Mouse (Mus musculus): Measurements from ENCODE around the gene Nkg7. TPM values are rescaled to one million over a fixed set of nuclear protein-coding genes. Genes with fewer than 3 reads are reported as not detected.

Nkg7 gene
- polyA plus RNA-seq, 1 experiment from 2014 or later, result not detected

GRCm38 (mm10) chr7:43427406-43427805, 9.5 kb upstream of the Nkg7 start, which contains the start of gene Lim2:
Gene Lim2, plus strand, starts transcription at chr7:43427670.
- Histone ChIP-seq H3K4me1 (peaks cover 4% of the 10 kb centered on the region; the same call in 1 of the 2 replicates), H3K9ac (no peak within 1 kb of the TSS), H3K36me3 (no peaks in the 10 kb centered on the region), H3K27me3 (no peaks in the 10 kb centered on the region), H3K4me3 (replicated peaks) (no peak within 1 kb of the TSS), H3K9me3 (replicated peaks) (no peaks in the 10 kb centered on the region), H3K4me2 (no peak within 1 kb of the TSS), H3K27ac (no peak within 1 kb of the TSS)
- ATAC-seq (replicated peaks; ENCODE audit: low FRiP score), result no peak
- 87% methylated on average over 8 of the region's 8 CpGs for WGBS

- no peaks in the 10 kb centered on the region for H3K27me3 ChIP-seq
- no peak overlapping the region for H3K9ac ChIP-seq
- no peak overlapping the region for H3K4me3 ChIP-seq (replicated peaks)
- no peak overlapping the region for H3K4me2 ChIP-seq
- no peak for ATAC-seq (replicated peaks; ENCODE audit: low FRiP score)
- no peak overlapping the region for H3K27ac ChIP-seq
- H3K9me3 ChIP-seq (replicated peaks), result no peaks in the 10 kb centered on the region
- no peaks in the 10 kb centered on the region for H3K36me3 ChIP-seq
- H3K4me1 ChIP-seq, result no peaks in the 10 kb centered on the region
- 68% methylated on average over 4 of the region's 4 CpGs for WGBS
Measured at GRCm38 (mm10) chr7:43429500-43429899, 7.4 kb upstream of the Nkg7 start.

GRCm38 (mm10) chr7:43432891-43433290, 4.0 kb upstream of the Nkg7 start:
- no peaks in the 10 kb centered on the region for H3K36me3 ChIP-seq
- ATAC-seq (replicated peaks; ENCODE audit: low FRiP score), result no peak
- WGBS, result 74% methylated on average over 4 of the region's 4 CpGs
- no peaks in the 10 kb centered on the region for H3K9me3 ChIP-seq (replicated peaks)
- no peaks in the 10 kb centered on the region for H3K27me3 ChIP-seq
- no peak overlapping the region for H3K27ac ChIP-seq
- no peak overlapping the region for H3K4me2 ChIP-seq
- H3K9ac ChIP-seq, result no peak overlapping the region
- H3K4me3 ChIP-seq (replicated peaks), result no peak overlapping the region
- H3K4me1 ChIP-seq, result no peaks in the 10 kb centered on the region

GRCm38 (mm10) chr7:43434676-43435075, 2.2 kb upstream of the Nkg7 start:
- Histone ChIP-seq H3K9ac (no peak overlapping the region), H3K27me3 (no peaks in the 10 kb centered on the region), H3K36me3 (no peaks in the 10 kb centered on the region), H3K4me2 (no peak overlapping the region), H3K4me3 (replicated peaks) (no peak overlapping the region), H3K4me1 (no peaks in the 10 kb centered on the region), H3K9me3 (replicated peaks) (no peaks in the 10 kb centered on the region), H3K27ac (no peak overlapping the region)
- 87% methylated on average over 5 of the region's 5 CpGs for WGBS
- no peak for ATAC-seq (replicated peaks; ENCODE audit: low FRiP score)

GRCm38 (mm10) chr7:43438611-43439010, 1.7 kb downstream of the Nkg7 start:
- Histone ChIP-seq H3K36me3 (no peaks in the 10 kb centered on the region), H3K27ac (no peak overlapping the region), H3K4me1 (peaks cover 8% of the 10 kb centered on the region), H3K4me2 (no peak overlapping the region), H3K9me3 (replicated peaks) (no peaks in the 10 kb centered on the region), H3K4me3 (replicated peaks) (no peak overlapping the region), H3K9ac (no peak overlapping the region), H3K27me3 (no peaks in the 10 kb centered on the region)
- WGBS, result 81% methylated on average over 4 of the region's 4 CpGs
- ATAC-seq (replicated peaks; ENCODE audit: low FRiP score), result no peak

- Histone ChIP-seq H3K9ac (no peak within 1 kb of the TSS), H3K4me3 (replicated peaks) (no peak within 1 kb of the TSS), H3K27ac (no peak within 1 kb of the TSS), H3K36me3 (no peaks in the 10 kb centered on the region), H3K27me3 (no peaks in the 10 kb centered on the region), H3K4me1 (peaks cover 18% of the 10 kb centered on the region), H3K4me2 (no peak within 1 kb of the TSS), H3K9me3 (replicated peaks) (no peaks in the 10 kb centered on the region)
- no peak for ATAC-seq (replicated peaks; ENCODE audit: low FRiP score)
- 87% methylated on average over 6 of the region's 6 CpGs for WGBS
Measured at GRCm38 (mm10) chr7:43440482-43440881, 3.6 kb downstream of the Nkg7 start, which contains the start of gene Cldnd2. Gene Cldnd2, plus strand, starts transcription at chr7:43440782.

- no peaks in the 10 kb centered on the region for H3K36me3 ChIP-seq
- H3K4me2 ChIP-seq, result no peak overlapping the region
- WGBS, result 79% methylated on average over 3 of the region's 3 CpGs
- H3K27ac ChIP-seq, result no peak overlapping the region
- no peaks in the 10 kb centered on the region for H3K27me3 ChIP-seq
- peaks cover 18% of the 10 kb centered on the region for H3K4me1 ChIP-seq
- ATAC-seq (replicated peaks; ENCODE audit: low FRiP score), result no peak
- no peaks in the 10 kb centered on the region for H3K9me3 ChIP-seq (replicated peaks)
- no peak overlapping the region for H3K4me3 ChIP-seq (replicated peaks)
- H3K9ac ChIP-seq, result no peak overlapping the region
Measured at GRCm38 (mm10) chr7:43441071-43441470, 4.2 kb downstream of the Nkg7 start.

GRCm38 (mm10) chr7:43442684-43443083, 5.8 kb downstream of the Nkg7 start:
- H3K4me2 ChIP-seq, result peak overlapping the region; percentile 81
- no peak for ATAC-seq (replicated peaks; ENCODE audit: low FRiP score)
- H3K9ac ChIP-seq, result peak overlapping the region; percentile 55
- H3K4me1 ChIP-seq, result peaks cover 18% of the 10 kb centered on the region
- peak overlapping the region; percentile 52 for H3K4me3 ChIP-seq (replicated peaks)
- no peaks in the 10 kb centered on the region for H3K27me3 ChIP-seq
- whole genome bisulfite sequencing, result 10% methylated on average over 9 of the region's 9 CpGs
- H3K36me3 ChIP-seq, result peaks cover 4% of the 10 kb centered on the region; the same call in 1 of the 2 replicates
- H3K9me3 ChIP-seq (replicated peaks), result no peaks in the 10 kb centered on the region
- H3K27ac ChIP-seq, result peak overlapping the region; percentile 98

GRCm38 (mm10) chr7:43443126-43443916, 6.4 kb downstream of the Nkg7 start:
- peak overlapping the region; percentile 98 for H3K27ac ChIP-seq
- ATAC-seq (replicated peaks; ENCODE audit: low FRiP score), result peak; percentile 92
- WGBS, result under 1% methylated on average over 36 of the region's 36 CpGs

GRCm38 (mm10) chr7:43443917-43444293, 7.0 kb downstream of the Nkg7 start, which contains the start of the genes Etfb and Gm45233:
Gene Etfb, plus strand, starts transcription at chr7:43444083.
Gene Gm45233, plus strand, starts transcription at chr7:43444128.
- H3K4me3 ChIP-seq (replicated peaks), result peak within 1 kb of the TSS; percentile 52
- H3K4me1 ChIP-seq, result peaks cover 18% of the 10 kb centered on the region
- H3K9ac ChIP-seq, result peak within 1 kb of the TSS; percentile 55
- peak; percentile 97 for ATAC-seq (replicated peaks; ENCODE audit: low FRiP score)
- H3K27ac ChIP-seq, result peak within 1 kb of the TSS; percentile 98
- H3K9me3 ChIP-seq (replicated peaks), result no peaks in the 10 kb centered on the region
- WGBS, result under 1% methylated on average over 27 of the region's 27 CpGs
- H3K27me3 ChIP-seq, result no peaks in the 10 kb centered on the region
- H3K4me2 ChIP-seq, result peak within 1 kb of the TSS; percentile 81
- H3K36me3 ChIP-seq, result peaks cover 4% of the 10 kb centered on the region; the same call in 1 of the 2 replicates

More at GRCm38 (mm10) chr7:43443126-43443916, 6.4 kb downstream of the Nkg7 start:
- Histone ChIP-seq H3K9ac (peak overlapping the region; percentile 55), H3K4me1 (peaks cover 18% of the 10 kb centered on the region), H3K4me2 (peak overlapping the region; percentile 81), H3K36me3 (peaks cover 4% of the 10 kb centered on the region; the same call in 1 of the 2 replicates), H3K4me3 (replicated peaks) (peak overlapping the region; percentile 52), H3K27me3 (no peaks in the 10 kb centered on the region), H3K9me3 (replicated peaks) (no peaks in the 10 kb centered on the region)

- Histone ChIP-seq H3K4me1 (peaks cover 13% of the 10 kb centered on the region), H3K4me3 (replicated peaks) (no peak overlapping the region), H3K27me3 (no peaks in the 10 kb centered on the region), H3K4me2 (no peak overlapping the region), H3K9ac (no peak overlapping the region), H3K9me3 (replicated peaks) (no peaks in the 10 kb centered on the region), H3K36me3 (peaks cover 23% of the 10 kb centered on the region), H3K27ac (no peak overlapping the region)
- ATAC-seq (replicated peaks; ENCODE audit: low FRiP score), result no peak
- 86% methylated on average over 4 of the region's 4 CpGs for WGBS
Measured at GRCm38 (mm10) chr7:43447801-43448200, 10.9 kb downstream of the Nkg7 start.

- Histone ChIP-seq H3K27me3 (no peaks in the 10 kb centered on the region), H3K9ac (no peak overlapping the region), H3K4me1 (peaks cover 10% of the 10 kb centered on the region), H3K36me3 (peaks cover 27% of the 10 kb centered on the region), H3K4me3 (replicated peaks) (no peak overlapping the region), H3K27ac (no peak overlapping the region), H3K9me3 (replicated peaks) (no peaks in the 10 kb centered on the region), H3K4me2 (no peak overlapping the region)
- WGBS, result 89% methylated on average over 3 of the region's 3 CpGs
- no peak for ATAC-seq (replicated peaks; ENCODE audit: low FRiP score)
Measured at GRCm38 (mm10) chr7:43448246-43448645, 11.4 kb downstream of the Nkg7 start.
